Mouse (Mus musculus) cerebellum, adult 2 months (tissue): ENCODE measurements around the gene Rhox4d.
"Not testable (repeated sequence)": the region's sequence is repeated elsewhere in the genome, so short reads cannot be mapped to it uniquely, and the experiment has no call there.

ENCODE experiments used
- CTCF ChIP-seq: fragments of 200-500 bp; IDR thresholded peaks from 2 replicates; pipeline ENCODE4 v1.5.1; 2011; ENCODE audit warnings: low read depth, mild to moderate bottlenecking, control low read depth, low read length, moderate library complexity, borderline replicate concordance; ENCODE audit not compliant: insufficient read depth
- POLR2A ChIP-seq: fragments of 200-500 bp; IDR thresholded peaks from 2 replicates; pipeline ENCODE4 v1.6.1; 2011; ENCODE audit warnings: low read length, control low read depth, borderline replicate concordance; ENCODE audit not compliant: insufficient read depth

- TF ChIP-seq CTCF, POLR2A: not testable (repeated sequence)
These were observed at the start of gene Rhox4d for GRCm38 (mm10) chrX:37514059-37514458.
